Mouse (Mus musculus): ENCODE data around the gene Izumo1.
A peak's percentile ranks its signal among the peaks of the same experiment; 100 is the strongest.

The Izumo1 gene

GRCm38 (mm10) chr7:45621443-45621842 lies at the start of gene Izumo1:
Izumo1 (plus strand) TSS chr7:45621811.
- DNase-seq: peak; percentile 52

DNA sequence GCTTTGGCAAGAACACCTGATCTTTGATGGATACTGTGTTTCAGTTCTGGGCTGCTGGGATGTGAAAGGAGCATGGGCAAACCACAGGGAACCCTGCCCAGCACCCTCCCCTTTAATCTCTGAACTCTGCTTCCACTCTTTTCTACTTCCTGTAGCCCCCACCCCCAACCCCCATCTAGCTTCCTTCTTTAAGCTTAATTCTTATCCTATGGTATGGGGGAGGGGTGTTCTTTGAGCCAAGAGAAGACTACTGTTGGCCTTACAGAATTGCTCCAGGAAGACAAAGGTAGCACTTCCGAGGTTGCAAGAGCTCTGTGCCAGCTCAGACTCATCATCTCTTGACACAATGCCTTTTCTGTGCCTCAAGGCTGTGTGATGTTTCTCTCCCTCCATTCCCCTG lies 49.6 kb upstream of the Izumo1 start:
- no peak for DNase-seq

GRCm38 (mm10) chr7:45573954-45574353 lies 47.7 kb upstream of the Izumo1 start:
- peak; percentile 51 for DNase-seq

DNA sequence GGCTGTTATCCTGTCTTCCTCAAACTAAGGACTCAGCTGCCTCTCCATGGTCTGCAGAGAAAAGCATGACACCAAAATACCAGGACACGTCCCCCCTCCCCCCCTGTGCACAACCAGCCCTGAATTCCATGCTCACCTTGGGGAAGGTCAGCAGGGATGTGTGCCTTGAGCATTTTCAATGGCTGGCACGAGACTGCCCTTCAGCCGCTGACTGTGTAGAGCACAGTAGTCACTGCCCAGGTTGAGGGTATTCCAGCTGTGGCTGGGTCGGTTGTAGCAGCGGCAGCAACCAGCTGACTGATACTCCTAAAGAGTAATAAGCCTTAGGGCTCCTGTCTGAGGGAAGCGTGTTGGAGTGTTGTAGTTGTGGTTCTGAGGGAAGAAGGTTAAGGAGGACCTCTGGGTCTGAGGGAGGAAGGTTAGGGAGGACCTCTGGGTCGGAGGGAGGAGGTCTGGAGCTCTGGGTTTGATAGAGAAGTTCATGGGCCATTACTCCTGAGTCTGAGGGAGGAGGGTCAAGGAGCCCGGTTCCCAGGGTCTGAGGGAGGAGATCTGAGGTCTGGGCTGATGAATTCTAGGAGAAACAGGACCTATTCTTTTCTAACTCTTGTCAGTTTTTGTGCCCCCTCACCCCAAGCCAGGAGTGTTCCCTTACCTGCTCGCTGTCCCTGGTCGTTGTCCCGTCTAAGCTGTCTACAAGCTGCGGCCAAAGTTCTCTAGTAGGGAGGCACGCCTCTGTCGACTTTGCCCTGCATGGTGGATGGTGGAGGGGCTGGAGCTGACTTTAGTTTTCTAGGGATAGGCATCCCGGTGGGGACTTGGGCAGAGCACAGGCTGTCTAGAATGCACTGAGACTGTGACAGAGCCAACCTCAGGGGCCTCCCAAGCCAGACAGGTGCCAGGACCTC lies 46.9 kb upstream of the Izumo1 start:
- peak; percentile 80 for DNase-seq

DNA sequence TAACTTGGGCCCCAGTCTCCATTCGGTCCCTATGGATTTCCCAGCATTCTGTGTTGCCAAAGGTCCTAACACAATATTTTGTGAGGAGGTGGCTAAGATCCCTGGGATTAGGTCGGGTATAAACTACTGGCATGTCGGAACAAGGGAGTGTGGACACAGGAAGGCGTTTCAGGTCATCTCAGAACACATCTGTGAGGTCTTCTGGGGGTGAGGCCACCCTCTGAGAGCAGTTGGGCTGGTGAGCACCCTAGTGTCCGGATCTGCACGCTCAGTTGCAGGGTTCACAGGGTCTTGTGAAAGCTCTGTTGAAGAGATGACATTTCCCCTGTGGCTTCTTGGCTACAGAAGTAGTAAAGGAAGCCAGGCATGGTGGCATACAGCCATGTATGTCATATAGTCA lies 35.7 kb upstream of the Izumo1 start:
- no peak for DNase-seq

DNA sequence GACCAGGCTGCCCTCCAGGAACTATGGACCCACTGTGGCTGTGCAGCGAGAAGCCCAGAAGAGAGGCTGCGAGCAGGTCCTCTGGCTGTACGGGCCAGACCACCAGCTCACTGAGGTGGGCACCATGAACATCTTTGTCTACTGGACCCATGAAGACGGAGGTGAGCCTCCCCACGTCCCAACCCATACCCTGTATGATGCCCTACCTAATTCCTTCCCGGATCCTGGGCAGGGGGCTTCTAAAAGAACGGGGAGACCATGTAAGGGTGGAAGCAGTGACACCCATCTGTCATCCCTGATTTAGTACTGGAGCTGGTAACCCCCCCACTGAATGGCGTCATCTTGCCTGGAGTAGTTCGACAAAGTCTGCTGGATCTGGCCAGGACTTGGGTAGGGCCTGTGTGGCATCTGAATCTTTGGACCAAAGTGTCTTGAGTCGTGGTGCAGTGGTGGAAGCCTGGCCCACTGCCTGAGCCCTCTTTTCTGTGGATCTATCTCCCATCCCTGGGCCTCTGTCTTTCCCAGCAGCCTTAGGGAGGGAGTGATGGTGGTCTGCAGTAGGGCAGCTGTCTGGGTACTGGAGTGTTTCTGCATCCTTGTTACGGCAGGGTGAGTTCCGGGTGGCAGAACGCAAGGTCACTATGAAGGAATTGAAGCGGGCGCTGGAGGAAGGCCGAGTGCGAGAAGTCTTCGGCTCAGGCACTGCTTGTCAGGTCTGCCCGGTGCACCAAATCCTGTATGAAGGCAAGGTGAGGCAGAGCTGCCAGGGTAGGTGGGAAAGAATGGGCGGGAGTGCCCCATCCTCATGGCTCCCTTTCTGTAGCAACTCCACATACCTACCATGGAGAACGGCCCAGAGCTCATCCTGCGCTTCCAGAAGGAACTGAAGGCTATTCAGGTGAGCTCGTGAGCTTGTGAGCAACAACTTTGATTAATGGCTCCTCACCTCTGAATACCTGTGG lies 33.7 kb upstream of the Izumo1 start:
- DNase-seq: no peak

- peak; percentile 93 for DNase-seq
Observed at GRCm38 (mm10) chr7:45589173-45589572, 32.4 kb upstream of the Izumo1 start.

DNA sequence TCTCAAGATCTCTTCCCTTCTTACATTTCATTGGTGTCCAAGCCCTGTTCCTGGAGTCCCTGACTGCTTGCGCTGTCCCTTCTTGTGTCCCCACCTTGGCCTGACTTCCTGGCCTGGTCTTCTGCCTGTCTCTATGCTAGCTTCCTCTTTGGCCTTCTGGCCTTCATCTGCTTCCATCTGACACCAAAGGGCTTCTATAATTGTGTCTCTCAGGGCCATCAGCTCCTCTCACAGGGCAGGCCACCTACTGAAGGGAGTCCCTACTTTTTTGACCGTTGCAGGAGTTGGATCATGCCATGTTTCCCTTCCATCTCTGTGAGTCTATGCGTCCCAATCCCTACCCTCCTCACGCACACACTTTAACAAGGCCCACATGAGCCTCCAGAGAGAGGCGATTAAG lies 31.7 kb upstream of the Izumo1 start:
- no peak for DNase-seq

DNA sequence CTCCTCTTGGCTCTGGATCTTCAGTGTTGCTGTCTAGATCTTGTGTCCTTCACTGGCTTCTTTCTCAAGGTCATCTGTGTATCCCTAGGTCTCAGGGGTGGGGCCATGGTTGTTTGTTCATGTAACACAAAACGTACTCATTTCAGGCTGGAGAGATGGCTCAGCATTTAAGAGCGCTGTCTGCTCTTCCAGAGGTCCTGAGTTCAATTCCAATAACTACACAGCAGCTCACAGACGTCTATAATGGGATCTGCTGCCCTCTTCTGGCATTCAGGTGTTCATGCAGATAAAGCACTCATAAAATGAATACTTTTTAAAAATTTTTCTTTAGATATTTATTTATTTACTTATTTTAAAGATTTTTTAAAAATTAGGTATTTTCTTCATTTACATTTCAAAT lies 30.7 kb upstream of the Izumo1 start:
- DNase-seq: no peak

- DNase-seq: no peak
Observed at GRCm38 (mm10) chr7:45591880-45592279, 29.7 kb upstream of the Izumo1 start.

DNA sequence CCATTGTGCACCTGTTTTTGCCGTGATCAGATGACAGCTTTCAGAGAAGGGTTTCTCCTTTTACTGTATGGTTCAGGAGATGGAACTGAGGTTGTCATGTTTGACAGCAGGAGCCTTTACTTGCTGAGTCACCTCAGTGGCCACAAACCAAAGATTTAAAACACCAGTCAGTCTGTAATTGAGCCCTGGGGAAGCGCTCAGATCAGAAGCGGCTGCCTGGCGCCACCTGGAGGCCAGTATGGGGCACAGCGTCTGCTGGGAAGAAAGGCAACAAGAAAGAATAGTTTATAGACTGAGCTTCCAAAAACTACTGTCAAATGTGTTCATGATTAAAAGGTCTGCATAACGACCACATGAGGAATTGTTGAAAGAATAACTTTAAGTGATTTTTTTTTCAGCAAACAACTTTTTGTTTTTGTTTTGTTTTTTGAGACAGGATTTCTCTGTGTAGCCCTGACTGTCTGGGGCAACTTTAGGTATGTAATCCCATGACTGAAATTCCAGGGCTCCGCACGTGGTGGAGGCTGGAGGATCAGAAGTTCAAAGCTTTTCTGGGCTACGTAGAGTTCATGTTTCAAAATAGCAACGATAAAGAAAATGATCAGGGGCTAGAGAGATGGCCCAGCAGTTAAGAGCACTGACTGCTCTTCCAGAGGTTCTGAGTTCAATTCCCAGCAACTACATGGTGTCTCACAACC lies 28.3 kb upstream of the Izumo1 start:
- DNase-seq: peak; percentile 78

- DNase-seq: no peak
Observed at GRCm38 (mm10) chr7:45595176-45595575, 26.4 kb upstream of the Izumo1 start.

DNA sequence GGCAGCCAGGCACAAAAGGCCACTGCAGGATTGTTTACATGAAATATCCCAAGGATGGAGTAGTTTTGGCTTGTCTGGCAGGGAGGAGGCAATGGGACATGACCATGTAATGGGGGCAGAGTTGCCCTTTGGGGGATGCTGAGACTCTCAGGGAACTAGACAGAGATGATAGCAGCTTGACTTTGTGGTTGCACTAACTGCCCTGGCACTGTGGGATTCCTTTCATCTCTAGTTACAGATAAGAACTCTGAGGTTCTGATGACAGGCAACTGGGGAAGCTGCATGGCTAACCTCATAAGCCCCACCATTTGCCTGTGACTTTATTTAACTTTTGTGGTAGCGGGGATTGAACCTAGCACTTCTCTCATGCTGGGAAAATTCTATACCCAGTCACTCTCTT lies 25.5 kb upstream of the Izumo1 start:
- DNase-seq: no peak

GRCm38 (mm10) chr7:45597013-45597412 lies 24.6 kb upstream of the Izumo1 start:
- no peak for DNase-seq

GRCm38 (mm10) chr7:45597527-45597926 lies 24.1 kb upstream of the Izumo1 start:
- DNase-seq: peak; percentile 53

DNA sequence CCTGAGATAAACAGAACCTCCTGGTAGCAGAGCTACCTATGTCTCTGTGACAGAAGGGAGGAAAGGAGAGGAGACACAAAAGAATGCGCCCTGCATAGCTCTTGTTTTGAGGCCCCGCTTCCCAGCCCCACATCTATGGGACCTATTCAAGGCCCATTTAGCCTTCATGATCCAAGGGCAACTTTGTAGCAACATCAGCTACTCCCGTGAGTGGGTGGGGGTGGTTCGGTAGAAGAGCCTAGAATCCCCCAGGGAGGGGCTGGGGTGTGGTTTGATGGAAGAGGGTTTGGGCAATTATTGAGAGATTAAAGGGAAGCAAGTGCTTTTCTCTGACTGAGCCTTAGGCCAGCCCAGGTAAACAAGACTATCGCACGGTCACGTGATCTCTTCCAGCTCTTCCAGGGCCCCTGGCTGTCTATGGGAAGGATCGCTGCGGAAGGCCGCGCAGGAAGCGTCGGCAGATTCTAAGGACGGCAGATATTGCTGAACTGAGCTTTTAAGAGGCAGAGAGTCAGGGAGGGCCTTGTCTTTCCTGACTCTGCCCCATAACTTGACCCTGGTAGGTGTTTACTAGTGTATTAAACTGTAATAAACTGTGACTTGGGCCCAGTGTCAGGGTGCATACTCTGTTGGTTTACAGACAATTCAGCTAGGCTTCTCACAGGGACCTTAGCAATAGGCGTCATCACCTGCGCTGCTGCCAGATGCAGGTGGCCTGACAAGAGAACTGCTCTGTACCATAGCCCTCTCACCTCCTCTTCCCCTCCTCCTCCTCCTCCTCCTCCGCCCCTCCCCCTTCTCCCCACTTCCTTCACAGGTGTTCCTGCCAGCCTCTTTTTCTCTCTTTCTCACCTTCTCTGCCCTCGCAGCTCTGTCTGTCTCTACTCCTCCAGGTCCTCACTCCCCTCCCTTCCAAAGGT lies 22.4 kb upstream of the Izumo1 start:
- DNase-seq: no peak

DNA sequence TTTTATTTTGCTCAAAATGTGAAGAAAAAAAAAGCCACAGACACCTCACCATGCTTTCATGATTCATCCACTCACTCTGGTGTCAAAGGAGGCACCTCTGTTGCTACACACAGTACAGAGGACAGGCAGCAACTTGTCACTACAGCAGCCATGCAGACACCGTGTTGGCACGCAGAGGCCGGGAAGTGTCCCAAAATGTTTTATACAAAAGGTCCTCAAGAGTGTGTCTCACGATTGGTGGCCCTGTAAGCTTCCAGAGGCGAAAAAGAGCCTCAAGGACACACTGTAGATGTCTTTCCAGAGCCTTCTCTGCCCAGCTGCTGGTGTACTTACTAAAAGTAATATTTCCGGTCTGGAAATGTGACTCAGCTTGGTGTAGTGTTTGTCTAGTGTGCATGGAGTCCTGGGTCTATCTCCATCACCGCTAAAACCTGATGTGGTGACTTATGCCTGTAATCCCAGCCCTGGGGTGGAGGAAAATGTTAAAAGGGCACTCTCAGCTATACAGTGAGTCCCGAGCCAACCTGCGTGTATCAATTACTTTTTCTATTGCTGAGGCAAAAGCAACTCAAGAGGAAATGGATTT lies 15.8 kb upstream of the Izumo1 start:
- DNase-seq: no peak

DNA sequence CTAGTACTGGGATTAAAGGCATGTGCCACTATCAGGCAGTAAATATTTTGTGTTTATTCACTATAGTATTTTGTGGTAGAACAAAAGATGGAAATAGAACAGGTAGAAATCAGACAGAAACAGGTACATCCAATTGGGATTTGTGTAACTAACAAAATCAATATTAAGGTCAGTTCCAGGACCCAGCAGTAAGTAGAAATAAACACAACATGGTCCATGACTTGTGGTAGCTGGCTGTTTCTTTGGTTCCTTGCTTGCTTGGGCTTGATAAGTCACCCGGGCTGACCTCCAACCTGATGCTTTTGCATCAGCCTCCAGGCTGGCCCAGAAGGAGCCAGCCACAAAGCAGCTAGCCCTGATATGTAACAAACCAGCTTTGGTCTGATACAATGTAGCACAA lies 12.1 kb upstream of the Izumo1 start:
- no peak for DNase-seq

GRCm38 (mm10) chr7:45616277-45616676 lies 5.3 kb upstream of the Izumo1 start:
- no peak for DNase-seq

DNA sequence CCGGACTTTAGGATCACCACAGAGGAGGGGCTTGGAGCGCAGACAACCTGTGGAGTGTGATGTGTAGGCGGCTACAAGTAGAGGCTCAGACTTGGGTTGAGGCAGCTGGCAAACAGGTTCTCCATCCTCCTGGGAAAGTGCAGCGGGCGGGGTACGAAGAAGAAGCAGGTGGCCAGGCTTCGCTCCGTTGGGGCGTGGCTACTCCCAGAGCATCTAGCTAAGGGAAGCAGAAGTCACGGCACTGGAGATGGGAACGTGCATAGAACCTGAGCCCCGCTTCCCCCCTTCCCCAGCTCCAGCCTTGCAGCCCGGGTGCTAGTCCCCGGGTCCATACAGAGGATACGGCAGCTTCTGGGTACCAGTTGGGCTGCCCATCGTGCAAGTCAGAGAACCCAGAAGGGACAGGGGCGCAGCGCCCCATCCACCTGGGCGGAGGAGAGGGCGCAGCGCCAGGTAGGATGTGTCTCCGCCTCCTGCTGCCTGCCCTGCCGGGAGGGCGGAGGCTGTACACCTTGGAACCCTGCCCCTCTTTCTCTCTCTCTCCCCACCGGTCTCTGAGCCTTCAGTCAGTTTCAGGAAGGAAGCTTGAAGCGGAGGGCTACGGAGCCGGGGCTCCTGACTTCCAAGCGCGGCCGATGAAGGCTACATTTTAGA lies 4.4 kb upstream of the Izumo1 start, which contains the start of gene Fut1:
Gene Fut1 (plus strand): TSS at position 248 of the 654 bp plus-strand sequence.
- DNase-seq: no peak

DNA sequence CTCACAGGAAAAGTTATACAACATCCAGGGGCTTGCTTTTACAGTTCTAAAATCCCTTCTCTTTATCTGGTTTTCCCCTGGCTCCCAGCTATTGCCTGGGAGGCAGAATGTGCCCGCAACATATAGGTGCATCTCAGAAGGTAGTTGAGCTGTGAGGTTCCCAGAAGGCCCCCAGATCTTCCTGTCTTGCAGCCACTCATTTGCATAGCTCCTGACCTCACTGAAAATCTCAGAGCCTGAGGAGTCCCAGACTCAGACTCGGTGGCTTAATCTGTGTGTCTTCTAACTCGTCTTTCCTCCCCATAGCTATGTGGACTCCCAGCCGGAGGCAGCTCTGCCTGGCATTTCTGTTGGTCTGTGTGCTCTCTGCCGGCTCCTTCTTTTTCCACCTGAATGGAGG lies 3.3 kb upstream of the Izumo1 start:
- no peak for DNase-seq

Measured in kidney, adult 18-20 months (tissue).